15 mouse cellular contexts compared by ENCODE assay signal in the genomic region with DNA sequence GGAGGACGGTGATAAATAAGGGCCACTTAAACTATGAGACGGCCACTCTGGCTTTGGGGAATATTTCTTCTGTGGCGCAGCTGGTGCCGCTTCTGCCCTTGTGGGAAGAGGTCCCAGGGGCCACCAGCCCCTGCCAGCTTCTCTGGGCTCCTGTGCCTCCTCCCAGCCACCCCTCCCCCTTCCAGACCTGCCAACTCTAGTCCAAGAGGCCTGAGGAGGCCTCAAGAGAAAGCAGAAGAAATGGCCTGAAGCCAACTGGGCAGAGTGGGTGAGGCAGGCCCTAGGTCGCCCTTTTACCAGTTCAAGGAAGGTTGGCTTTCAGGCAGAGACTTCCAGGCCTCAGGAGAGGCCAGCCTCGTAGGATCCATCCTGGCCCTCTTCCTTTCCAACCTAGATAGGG. TPM values are rescaled to one million over a fixed set of nuclear protein-coding genes. Genes with fewer than 3 reads are reported as not detected.
DNase-seq lines count a peak whose midpoint lies in the region; ATAC-seq lines count a peak whose summit lies in the region.
"Had no signal": no experiment of that assay in that cellular context is flagged by ENCODE, and none has a peak within 500 bp of the region (broad histone marks: within the 10 kb centered on the region; RNA-seq: fewer than 3 reads in every experiment).

No protein-coding gene starts in this region.

- no peak overlapping the region for H3K4me2 ChIP-seq in heart, embryonic 11.5 days
- no peak overlapping the region for H3K4me2 ChIP-seq in neural tube, embryonic 13.5 days
- H3K4me2 ChIP-seq in neural tube, embryonic 15.5 days, result no peak overlapping the region
- H3K4me2 ChIP-seq: embryonic facial prominence, embryonic 13.5 days; midbrain, embryonic 12.5 days had no signal

- H3K9ac ChIP-seq in heart, embryonic 11.5 days (ENCODE audit: low read depth, low read length), result no peak overlapping the region
- H3K9ac ChIP-seq in neural tube, embryonic 13.5 days, result no peak overlapping the region
- H3K9ac ChIP-seq in neural tube, embryonic 15.5 days (replicated peaks), result no peak overlapping the region
- H3K9ac ChIP-seq: embryonic facial prominence, embryonic 13.5 days; midbrain, embryonic 12.5 days had no signal

- H3K27ac ChIP-seq in heart, embryonic 10.5 days, result peak overlapping the region; percentile 56
- H3K27ac ChIP-seq in heart, embryonic 11.5 days (ENCODE audit: low read depth, low read length), result no peak overlapping the region
- H3K27ac ChIP-seq in neural tube, embryonic 13.5 days (replicated peaks), result peak overlapping the region; percentile 61
- no peak overlapping the region for H3K27ac ChIP-seq in neural tube, embryonic 15.5 days (replicated peaks)
- H3K27ac ChIP-seq: embryonic facial prominence, embryonic 13.5 days; gastrocnemius, adult 2 months; layer of hippocampus, adult 2 months; midbrain, embryonic 12.5 days had no signal

- DNase-seq in heart, embryonic 10.5 days (ENCODE audit: low spot score), result no peak
- DNase-seq in adrenal gland, postnatal 25 days, result peak; percentile 50
- DNase-seq in skeletal muscle tissue, adult 2 months (ENCODE audit: low read depth, low spot score), result peak; percentile 5
- DNase-seq in B cell, adult 2 months, result no peak
- DNase-seq: cerebellum, adult 9-11 months; gastrocnemius, adult 2 months; heart, postnatal 36 days; liver had no signal

- no peaks in the 10 kb centered on the region for H3K36me3 ChIP-seq in heart, embryonic 10.5 days
- no peaks in the 10 kb centered on the region for H3K36me3 ChIP-seq in heart, embryonic 11.5 days (ENCODE audit: control insufficient read depth, insufficient read depth, low read length)
- H3K36me3 ChIP-seq in neural tube, embryonic 13.5 days, result no peaks in the 10 kb centered on the region
- H3K36me3 ChIP-seq in neural tube, embryonic 15.5 days, result no peaks in the 10 kb centered on the region
- H3K36me3 ChIP-seq: embryonic facial prominence, embryonic 13.5 days; midbrain, embryonic 12.5 days had no signal

- peaks cover 34% of the 10 kb centered on the region for H3K4me1 ChIP-seq in heart, embryonic 10.5 days
- peaks cover 15% of the 10 kb centered on the region for H3K4me1 ChIP-seq in heart, embryonic 11.5 days (ENCODE audit: control insufficient read depth, insufficient read depth, low read length)
- peaks cover 69% of the 10 kb centered on the region for H3K4me1 ChIP-seq in neural tube, embryonic 13.5 days (replicated peaks)
- peaks cover 52% of the 10 kb centered on the region for H3K4me1 ChIP-seq in neural tube, embryonic 15.5 days

- H3K4me3 ChIP-seq in heart, embryonic 10.5 days, result no peak overlapping the region
- H3K4me3 ChIP-seq in heart, embryonic 11.5 days (ENCODE audit: low read depth, low read length), result no peak overlapping the region
- no peak overlapping the region for H3K4me3 ChIP-seq in neural tube, embryonic 13.5 days
- no peak overlapping the region for H3K4me3 ChIP-seq in neural tube, embryonic 15.5 days (replicated peaks)
- H3K4me3 ChIP-seq: embryonic facial prominence, embryonic 13.5 days; gastrocnemius, adult 2 months; layer of hippocampus, adult 2 months; midbrain, embryonic 12.5 days had no signal

- 55% methylated on average over 6 of the region's 6 CpGs for WGBS in heart, embryonic 10.5 days
- WGBS in heart, embryonic 11.5 days (ENCODE audit: insufficient replicate concordance), result 63% methylated on average over 6 of the region's 6 CpGs
- 36% methylated on average over 6 of the region's 6 CpGs for whole genome bisulfite sequencing in neural tube, embryonic 13.5 days
- WGBS in neural tube, embryonic 15.5 days, result 32% methylated on average over 6 of the region's 6 CpGs

- H3K9me3 ChIP-seq in heart, embryonic 10.5 days, result no peaks in the 10 kb centered on the region
- H3K9me3 ChIP-seq in heart, embryonic 11.5 days (replicated peaks; ENCODE audit: control insufficient read depth, low read length), result no peaks in the 10 kb centered on the region
- H3K9me3 ChIP-seq in neural tube, embryonic 13.5 days, result no peaks in the 10 kb centered on the region
- H3K9me3 ChIP-seq in neural tube, embryonic 15.5 days (replicated peaks), result no peaks in the 10 kb centered on the region
- H3K9me3 ChIP-seq: embryonic facial prominence, embryonic 13.5 days; midbrain, embryonic 12.5 days had no signal

- H3K27me3 ChIP-seq in heart, embryonic 10.5 days (ENCODE audit: insufficient read depth, poor library complexity, severe bottlenecking), result peaks cover 48% of the 10 kb centered on the region
- peaks cover 8% of the 10 kb centered on the region for H3K27me3 ChIP-seq in heart, embryonic 11.5 days (ENCODE audit: control insufficient read depth, insufficient read depth, low read length)
- H3K27me3 ChIP-seq in neural tube, embryonic 13.5 days, result peaks cover 10% of the 10 kb centered on the region; the same call in 1 of the 2 replicates
- H3K27me3 ChIP-seq in neural tube, embryonic 15.5 days (replicated peaks), result no peaks in the 10 kb centered on the region

- no peak for ATAC-seq in heart, embryonic 11.5 days (replicated peaks; ENCODE audit: insufficient number of reproducible peaks, low FRiP score, low TSS enrichment)
- ATAC-seq in neural tube, embryonic 13.5 days (ENCODE audit: low read depth), result no peak
- ATAC-seq in neural tube, embryonic 15.5 days (ENCODE audit: low FRiP score), result no peak
- ATAC-seq: lung, postnatal 0 days had no signal

RNA-seq across cellular contexts. Expression of a gene that starts 51.4 kb away (rescaled TPM):
- 12.7 and 15.7 TPM in 2 replicates for polyA plus RNA-seq in heart, embryonic 10.5 days (2016; fragmentation: Nextera tagmentation; extraction: Ambion mirVana)
- polyA plus RNA-seq in heart, embryonic 11.5 days (2014; fragmentation: Nextera tagmentation; extraction: Ambion mirVana), result 13.0 and 13.4 TPM in 2 replicates
- polyA plus RNA-seq in neural tube, embryonic 13.5 days (2015; fragmentation: Nextera tagmentation; extraction: Ambion mirVana), result 8.7 and 10.5 TPM in 2 replicates
- polyA plus RNA-seq in neural tube, embryonic 15.5 days (2015; fragmentation: Nextera tagmentation; extraction: Ambion mirVana), result 19.2 and 19.6 TPM in 2 replicates
- 16.9 and 21.8 TPM in 2 replicates for total RNA-seq in adrenal gland, postnatal 25 days (2021)

Comparison
In these comparisons a context has a peak if more than half of its experiments do, and no peak if none do; other contexts are left out.
1. H3K27ac ChIP-seq: peak in heart, embryonic 10.5 days (single experiment) and neural tube, embryonic 13.5 days (single experiment); none in heart, embryonic 11.5 days (single experiment) and neural tube, embryonic 15.5 days (single experiment).
2. DNase-seq: peak in adrenal gland, postnatal 25 days (single experiment) and skeletal muscle tissue, adult 2 months (single experiment); none in heart, embryonic 10.5 days (single experiment) and B cell, adult 2 months (0 of 2).